In genomic region chr9:58441351-58442104, GRCm38 (mm10) we compare ENCODE assay signal across 11 mouse cellular contexts. TPM values are rescaled to one million over a fixed set of nuclear protein-coding genes. Genes with fewer than 3 reads are reported as not detected.
DNase-seq lines count a peak whose midpoint lies in the region; ATAC-seq and TF ChIP-seq lines count a peak whose summit lies in the region.
"Had no signal": no experiment of that assay in that cellular context is flagged by ENCODE, and none has a peak within 500 bp of the region (broad histone marks: within the 10 kb centered on the region; RNA-seq: fewer than 3 reads in every experiment).

No protein-coding gene starts in this region.

- no peak for DNase-seq in frontal cortex, postnatal 25 days (ENCODE audit: low spot score in 2 of 2)
- DNase-seq in brain, embryonic 14.5 days (ENCODE audit: low read depth): peak; percentile 55
- DNase-seq in limb, embryonic 14.5 days (ENCODE audit: low spot score): peak; percentile 26
- no peak for DNase-seq in urinary bladder, postnatal 4 days (ENCODE audit: low spot score in 2 of 2)
- DNase-seq in urinary bladder, adult 2 months (ENCODE audit: low spot score): no peak
- DNase-seq: kidney, postnatal 36 days; retina, postnatal 1 day had no signal

- no peaks in the 10 kb centered on the region for H3K9me3 ChIP-seq in midbrain, embryonic 13.5 days
- no peaks in the 10 kb centered on the region for H3K9me3 ChIP-seq in midbrain, embryonic 16.5 days (replicated peaks; ENCODE audit: control insufficient read depth, low read length, poor library complexity, severe bottlenecking)
- H3K9me3 ChIP-seq in limb, embryonic 14.5 days (ENCODE audit: control insufficient read depth, low read length): no peaks in the 10 kb centered on the region
- H3K9me3 ChIP-seq: liver, embryonic 12.5 days had no signal

- H3K27me3 ChIP-seq in midbrain, embryonic 13.5 days: no peaks in the 10 kb centered on the region
- no peaks in the 10 kb centered on the region for H3K27me3 ChIP-seq in midbrain, embryonic 16.5 days (ENCODE audit: control insufficient read depth, insufficient read depth, low read depth, low read length)
- H3K27me3 ChIP-seq in limb, embryonic 14.5 days (ENCODE audit: control insufficient read depth, insufficient read depth, low read length): no peaks in the 10 kb centered on the region
- H3K27me3 ChIP-seq: liver, embryonic 12.5 days had no signal

- no peak overlapping the region for H3K4me3 ChIP-seq in midbrain, embryonic 13.5 days (replicated peaks)
- H3K4me3 ChIP-seq in midbrain, embryonic 16.5 days (ENCODE audit: low read depth, low read length): no peak overlapping the region
- no peak overlapping the region for H3K4me3 ChIP-seq in limb, embryonic 14.5 days (replicated peaks; ENCODE audit: low read length)
- H3K4me3 ChIP-seq: liver, embryonic 12.5 days had no signal

- no peaks in the 10 kb centered on the region for H3K36me3 ChIP-seq in midbrain, embryonic 13.5 days
- no peaks in the 10 kb centered on the region for H3K36me3 ChIP-seq in midbrain, embryonic 16.5 days (ENCODE audit: control insufficient read depth, insufficient read depth, low read length)
- no peaks in the 10 kb centered on the region for H3K36me3 ChIP-seq in limb, embryonic 14.5 days (ENCODE audit: control insufficient read depth, insufficient read depth, low read length)
- H3K36me3 ChIP-seq: liver, embryonic 12.5 days had no signal

- WGBS in midbrain, embryonic 13.5 days: 82% methylated on average over 6 of the region's 6 CpGs
- 78% methylated on average over 6 of the region's 6 CpGs for WGBS in midbrain, embryonic 16.5 days
- WGBS in limb, embryonic 14.5 days: 57% methylated on average over 6 of the region's 6 CpGs

- 0 out of 2 replicates have a peak overlapping the region, but pooled peaks have one; percentile 47 for H3K27ac ChIP-seq in midbrain, embryonic 13.5 days
- no peak overlapping the region for H3K27ac ChIP-seq in midbrain, embryonic 16.5 days (ENCODE audit: low read length)
- peak overlapping the region; percentile 10; the same call in 1 of the 2 replicates for H3K27ac ChIP-seq in limb, embryonic 14.5 days (replicated peaks; ENCODE audit: low read depth, low read length)
- H3K27ac ChIP-seq: liver, embryonic 12.5 days had no signal

- ATAC-seq in frontal cortex, adult (ENCODE audit: low TSS enrichment): peak; percentile 39
- no peak for ATAC-seq in midbrain, embryonic 13.5 days
- ATAC-seq in midbrain, embryonic 16.5 days: no peak
- no peak for ATAC-seq in limb, embryonic 14.5 days (ENCODE audit: low FRiP score, low read depth)
- ATAC-seq: liver, embryonic 12.5 days had no signal

- H3K4me2 ChIP-seq in midbrain, embryonic 13.5 days (replicated peaks): no peak overlapping the region
- H3K4me2 ChIP-seq in midbrain, embryonic 16.5 days (ENCODE audit: low read length): no peak overlapping the region
- no peak overlapping the region for H3K4me2 ChIP-seq in limb, embryonic 14.5 days (replicated peaks; ENCODE audit: low read depth, low read length, severe bottlenecking)
- H3K4me2 ChIP-seq: liver, embryonic 12.5 days had no signal

- TF ChIP-seq POLR2A in brain, embryonic 14.5 days (IDR thresholded peaks at IDR 0.05; ENCODE audit: borderline replicate concordance, extremely low read depth, insufficient read depth, insufficient read length, poor library complexity, severe bottlenecking): no peak
- TF ChIP-seq POLR2A in limb, embryonic 14.5 days (IDR thresholded peaks at IDR 0.05; ENCODE audit: borderline replicate concordance, extremely low read depth, insufficient read depth, insufficient read length): no peak

- TF ChIP-seq CTCF in brain, embryonic 14.5 days (IDR thresholded peaks at IDR 0.05; ENCODE audit: borderline replicate concordance, extremely low read depth, insufficient read depth, insufficient read length): no peak

- no peak overlapping the region for H3K9ac ChIP-seq in midbrain, embryonic 13.5 days (replicated peaks)
- H3K9ac ChIP-seq in midbrain, embryonic 16.5 days (ENCODE audit: low read depth, low read length): no peak overlapping the region
- no peak overlapping the region for H3K9ac ChIP-seq in limb, embryonic 14.5 days (ENCODE audit: low read depth, low read length, severe bottlenecking)
- H3K9ac ChIP-seq: liver, embryonic 12.5 days had no signal

- peaks cover 52% of the 10 kb centered on the region for H3K4me1 ChIP-seq in midbrain, embryonic 13.5 days (replicated peaks)
- H3K4me1 ChIP-seq in midbrain, embryonic 16.5 days (ENCODE audit: control insufficient read depth, insufficient read depth, low read length): peaks cover 24% of the 10 kb centered on the region
- peaks cover 16% of the 10 kb centered on the region for H3K4me1 ChIP-seq in limb, embryonic 14.5 days (ENCODE audit: control insufficient read depth, insufficient read depth, low read length)
- H3K4me1 ChIP-seq: liver, embryonic 12.5 days had no signal

RNA-seq across cellular contexts. Expression of gene Insyn1, which starts 46.9 kb away (rescaled TPM):
- 2.9 and 5.2 TPM in 2 replicates for polyA plus RNA-seq in midbrain, embryonic 13.5 days (2015; fragmentation: Nextera tagmentation; extraction: Ambion mirVana)
- polyA plus RNA-seq in midbrain, embryonic 16.5 days (2015; fragmentation: Nextera tagmentation; extraction: Ambion mirVana): 6.7 and 7.2 TPM in 2 replicates
- 34.7 and 45.2 TPM in 2 replicates for polyA plus RNA-seq in brain, embryonic 14.5 days (2012; rRNA removed)
- 23.9 and 28.1 TPM in 2 replicates for polyA plus RNA-seq in limb, embryonic 14.5 days (2012; rRNA removed)
- 6.5 and 8.2 TPM in 2 replicates for polyA plus RNA-seq in limb, embryonic 14.5 days (2014; fragmentation: Nextera tagmentation; extraction: Ambion mirVana)
- polyA plus RNA-seq in urinary bladder, adult 2 months (2012; rRNA removed): 4.1 and 4.8 TPM in 2 replicates

Comparison
In these comparisons a context has a peak if more than half of its experiments do, and no peak if none do; other contexts are left out.
1. DNase-seq: peak in brain, embryonic 14.5 days (single experiment) and limb, embryonic 14.5 days (single experiment); none in frontal cortex, postnatal 25 days (0 of 2), urinary bladder, postnatal 4 days (0 of 2) and urinary bladder, adult 2 months (single experiment).